Mouse (Mus musculus): ENCODE results near the gene Eef1akmt4. TPM values are rescaled to one million over a fixed set of nuclear protein-coding genes. Genes with fewer than 3 reads are reported as not detected.

Gene Eef1akmt4
- 6.6 and 7.1 TPM in 2 replicates for polyA plus RNA-seq (2012; rRNA removed)

GRCm38 (mm10) chr16:20611357-20612227 is at the start of gene Eef1akmt4, which contains the start of the genes Gm49333 and Alg3:
Gene Eef1akmt4, plus strand, starts transcription at chr16:20611593.
Gene Gm49333, plus strand, starts transcription at chr16:20611610.
Gene Alg3, minus strand, starts transcription at chr16:20611735.

GRCm38 (mm10) chr16:20589366-20589938 is 21.9 kb upstream of the Eef1akmt4 start, which contains the start of gene Vwa5b2:
Gene Vwa5b2, plus strand, starts transcription at chr16:20589471.

GRCm38 (mm10) chr16:20621191-20621990 is 10.0 kb downstream of the Eef1akmt4 start, which contains the start of gene Camk2n2:
Gene Camk2n2, minus strand, starts transcription at chr16:20621287.

GRCm38 (mm10) chr16:20629731-20630634 is 18.6 kb downstream of the Eef1akmt4 start, which contains the start of gene Ece2:
Gene Ece2, plus strand, starts transcription at chr16:20629828.

GRCm38 (mm10) chr16:20651076-20651946 is 39.9 kb downstream of the Eef1akmt4 start, which contains the start of gene Psmd2:
Gene Psmd2, plus strand, starts transcription at chr16:20651652.

GRCm38 (mm10) chr16:20668013-20668412 is 56.6 kb downstream of the Eef1akmt4 start, which contains the start of gene Eif4g1:
Gene Eif4g1, plus strand, starts transcription at chr16:20668313.

Other genes with a start within 250 kb of the Eef1akmt4 start
- 314 and 317 TPM in 2 replicates for gene Abcc5, start 185.2 kb upstream of the Eef1akmt4 start, polyA plus RNA-seq (2012; rRNA removed)
- gene Eif2b5, start 112.8 kb upstream of the Eef1akmt4 start, polyA plus RNA-seq (2012; rRNA removed): 53.5 and 54.5 TPM in 2 replicates
- gene Dvl3, start 94.6 kb upstream of the Eef1akmt4 start, polyA plus RNA-seq (2012; rRNA removed): 46.6 and 54.8 TPM in 2 replicates
- 1,387 and 1,451 TPM in 2 replicates for gene Ap2m1, start 76.1 kb upstream of the Eef1akmt4 start, polyA plus RNA-seq (2012; rRNA removed)
- 70.8 and 74.8 TPM in 2 replicates for gene Abcf3, start 63.0 kb upstream of the Eef1akmt4 start, polyA plus RNA-seq (2012; rRNA removed)
- gene Vwa5b2, start 22.1 kb upstream of the Eef1akmt4 start, polyA plus RNA-seq (2012; rRNA removed): 54.7 and 55.0 TPM in 2 replicates
- not detected in 2 replicates for gene Gm49333, start within 50 bp of the Eef1akmt4 start, polyA plus RNA-seq (2012; rRNA removed)
- 16.5 and 18.6 TPM in 2 replicates for gene Alg3, start 142 bp downstream of the Eef1akmt4 start, polyA plus RNA-seq (2012; rRNA removed)
- 120 and 138 TPM in 2 replicates for gene Camk2n2, start 9.7 kb downstream of the Eef1akmt4 start, polyA plus RNA-seq (2012; rRNA removed)
- 35.4 and 35.7 TPM in 2 replicates for gene Ece2, start 18.2 kb downstream of the Eef1akmt4 start, polyA plus RNA-seq (2012; rRNA removed)
- 232 and 236 TPM in 2 replicates for gene Psmd2, start 40.1 kb downstream of the Eef1akmt4 start, polyA plus RNA-seq (2012; rRNA removed)
- gene Eif4g1, start 56.7 kb downstream of the Eef1akmt4 start, polyA plus RNA-seq (2012; rRNA removed): 202 and 210 TPM in 2 replicates
- gene Fam131a, start 81.6 kb downstream of the Eef1akmt4 start, polyA plus RNA-seq (2012; rRNA removed): 85.0 and 85.2 TPM in 2 replicates
- 67.6 and 70.6 TPM in 2 replicates for gene Polr2h, start 106.1 kb downstream of the Eef1akmt4 start, polyA plus RNA-seq (2012; rRNA removed)
- gene Clcn2, start 106.2 kb downstream of the Eef1akmt4 start, polyA plus RNA-seq (2012; rRNA removed): 70.5 and 74.5 TPM in 2 replicates
- gene Chrd, start 121.5 kb downstream of the Eef1akmt4 start, polyA plus RNA-seq (2012; rRNA removed): 24.4 and 26.3 TPM in 2 replicates
- gene Thpo, start 122.9 kb downstream of the Eef1akmt4 start, polyA plus RNA-seq (2012; rRNA removed): 4.2 and 4.4 TPM in 2 replicates

Measured in central nervous system, embryonic 18 days (tissue).